Mouse (Mus musculus) CH12.LX (cell line): ENCODE measurements around the gene Sycn. TPM values are rescaled to one million over a fixed set of nuclear protein-coding genes. Genes with fewer than 3 reads are reported as not detected.

ENCODE experiments used
- DNase-seq: peaks from one replicate; pipeline ENCODE4 v3.0.0-alpha.2; 2013; ENCODE audit errors: extremely low read depth
- H3K27ac ChIP-seq: 2 replicates; pipeline ENCODE4 v1.5.1; 2012; ENCODE audit warnings: low read depth, mild to moderate bottlenecking, control low read depth, moderate library complexity; ENCODE audit not compliant: insufficient read depth
- H3K27me3 ChIP-seq: replicated peaks from 2 replicates; pipeline ENCODE3; 2012; ENCODE audit warnings: inconsistent platforms
- H3K36me3 ChIP-seq, 2 experiments: replicated peaks in 1 of 2; 2 replicates each; pipeline versions ENCODE3 to v1.6.1; 2012; ENCODE audit warnings: inconsistent platforms in 1 of 2, low read length in 1 of 2, mild to moderate bottlenecking in 1 of 2, mixed read lengths in 1 of 2, moderate library complexity in 1 of 2; ENCODE audit not compliant: control insufficient read depth in 1 of 2, insufficient read depth in 1 of 2
- H3K4me1 ChIP-seq, 2 experiments: 2 replicates each; pipeline ENCODE4 v1.6.1; 2012; ENCODE audit warnings: inconsistent platforms in 1 of 2, moderate library complexity in 1 of 2; ENCODE audit not compliant: insufficient read depth in 2 of 2, control insufficient read depth in 1 of 2
- H3K4me2 ChIP-seq: 2 replicates; pipeline ENCODE4 v1.6.1; 2012; ENCODE audit warnings: low read depth, mild to moderate bottlenecking, control low read depth; ENCODE audit not compliant: poor library complexity, insufficient read depth, severe bottlenecking
- H3K4me3 ChIP-seq, 3 experiments: fragments of 150-350 bp in 1 of 3; sonication (generic) in 1 of 3; replicated peaks in 1 of 3; 2 replicates each; pipeline versions ENCODE3 to v1.5.1; 2011 to 2012; ENCODE audit warnings: low read depth in 2 of 3, low read length in 2 of 3, mild to moderate bottlenecking in 2 of 3, moderate library complexity in 2 of 3, control low read depth in 1 of 3, improper control_type of control experiment in 1 of 3, inconsistent platforms in 1 of 3, mixed read lengths in 1 of 3; ENCODE audit not compliant: poor library complexity in 1 of 3
- H3K79me2 ChIP-seq: replicated peaks from 2 replicates; pipeline ENCODE4 v1.6.1; 2012; ENCODE audit warnings: mild to moderate bottlenecking, moderate library complexity; ENCODE audit not compliant: control insufficient read depth, poor library complexity, insufficient read depth, severe bottlenecking; ENCODE audit errors: extremely low read depth
- H3K9ac ChIP-seq: 2 replicates; pipeline ENCODE4 v1.6.1; 2012; ENCODE audit warnings: low read depth, mild to moderate bottlenecking, control low read depth, moderate library complexity; ENCODE audit not compliant: insufficient read depth
- H3K9me3 ChIP-seq: replicated peaks from 2 replicates; pipeline ENCODE3; 2012; ENCODE audit warnings: low read length, inconsistent platforms, mixed read lengths
- BHLHE40 ChIP-seq: IDR thresholded peaks from 2 replicates; pipeline ENCODE4 v1.6.1; 2011; ENCODE audit warnings: mild to moderate bottlenecking, low read depth, low read length, improper control_type of control experiment
- CHD1 ChIP-seq: IDR thresholded peaks from 2 replicates; pipeline ENCODE4 v1.6.1; 2012; ENCODE audit warnings: low read depth, low read length, improper control_type of control experiment, inconsistent platforms
- CHD2 ChIP-seq: IDR thresholded peaks from 2 replicates; pipeline ENCODE4 v1.6.1; 2011; ENCODE audit warnings: low read length, improper control_type of control experiment
- CTCF ChIP-seq, 2 experiments: IDR thresholded peaks in 1 of 2; conservative IDR thresholded peaks in 1 of 2; 2 replicates each; pipeline ENCODE4 v1.5.1; 2011 to 2012; ENCODE audit warnings: low read depth in 2 of 2, low read length in 2 of 2, improper control_type of control experiment in 1 of 2, inconsistent platforms in 1 of 2, mild to moderate bottlenecking in 1 of 2, moderate library complexity in 1 of 2
- ELF1 ChIP-seq: IDR thresholded peaks from 2 replicates; pipeline ENCODE4 v1.6.1; 2014; ENCODE audit warnings: low read depth, mild to moderate bottlenecking, inconsistent platforms, low read length, improper control_type of control experiment
- EP300 ChIP-seq: IDR thresholded peaks from 2 replicates; pipeline ENCODE4 v1.6.1; 2011; ENCODE audit warnings: low read length, improper control_type of control experiment
- ETS1 ChIP-seq: conservative IDR thresholded peaks from 2 replicates; pipeline ENCODE4 v1.6.1; 2012; ENCODE audit warnings: low read depth, mild to moderate bottlenecking, inconsistent platforms, low read length, improper control_type of control experiment, moderate library complexity
- IRF4 ChIP-seq: IDR thresholded peaks from 2 replicates; pipeline ENCODE4 v1.6.1; 2014; ENCODE audit warnings: low read depth, mild to moderate bottlenecking, inconsistent platforms, low read length, improper control_type of control experiment
- MAX ChIP-seq: IDR thresholded peaks from 2 replicates; pipeline ENCODE4 v1.6.1; 2011; ENCODE audit warnings: low read length, improper control_type of control experiment
- MEF2A ChIP-seq: IDR thresholded peaks from 2 replicates; pipeline ENCODE4 v1.6.1; 2014; ENCODE audit warnings: low read depth, mild to moderate bottlenecking, inconsistent platforms, low read length, improper control_type of control experiment, borderline replicate concordance
- MXI1 ChIP-seq: IDR thresholded peaks from 2 replicates; pipeline ENCODE4 v1.6.1; 2011; ENCODE audit warnings: mild to moderate bottlenecking, low read depth, low read length, improper control_type of control experiment
- MYC ChIP-seq: IDR thresholded peaks from 2 replicates; pipeline ENCODE4 v1.6.1; 2011; ENCODE audit warnings: low read depth, mild to moderate bottlenecking, improper control_type of control experiment, low read length
- NELFE ChIP-seq: IDR thresholded peaks from 2 replicates; pipeline ENCODE4 v1.6.1; 2011; ENCODE audit warnings: low read depth, low read length, improper control_type of control experiment
- NRF1 ChIP-seq: IDR thresholded peaks from 2 replicates; pipeline ENCODE4 v1.6.1; 2014; ENCODE audit warnings: low read depth, mild to moderate bottlenecking, inconsistent platforms, low read length, improper control_type of control experiment, moderate library complexity
- POLR2A ChIP-seq: IDR thresholded peaks from 2 replicates; pipeline ENCODE4 v1.6.1; 2011; ENCODE audit warnings: low read depth, mild to moderate bottlenecking, improper control_type of control experiment, low read length
- RAD21 ChIP-seq: IDR thresholded peaks from 2 replicates; pipeline ENCODE4 v1.6.1; 2011; ENCODE audit warnings: low read depth, mild to moderate bottlenecking, low read length, improper control_type of control experiment, moderate library complexity
- SMC3 ChIP-seq: IDR thresholded peaks from 2 replicates; pipeline ENCODE4 v1.6.1; 2011; ENCODE audit warnings: low read depth, low read length, improper control_type of control experiment
- TBP ChIP-seq: conservative IDR thresholded peaks from 2 replicates; pipeline ENCODE4 v1.6.1; 2011; ENCODE audit warnings: low read depth, low read length, improper control_type of control experiment
- TCF12 ChIP-seq: IDR thresholded peaks from 2 replicates; pipeline ENCODE4 v1.6.1; 2014; ENCODE audit warnings: low read depth, mild to moderate bottlenecking, inconsistent platforms, low read length, improper control_type of control experiment
- USF1 ChIP-seq: IDR thresholded peaks from 2 replicates; pipeline ENCODE4 v1.6.1; 2014; ENCODE audit warnings: low read depth, mild to moderate bottlenecking, inconsistent platforms, low read length, improper control_type of control experiment
- ZKSCAN1 ChIP-seq: IDR thresholded peaks from 2 replicates; pipeline ENCODE4 v1.6.1; 2012; ENCODE audit warnings: low read depth, inconsistent platforms, low read length, improper control_type of control experiment, borderline replicate concordance
- ZMIZ1 ChIP-seq: IDR thresholded peaks from 2 replicates; pipeline ENCODE4 v1.6.1; 2012; ENCODE audit warnings: low read depth, mild to moderate bottlenecking, inconsistent platforms, low read length, improper control_type of control experiment
- dilution Hi-C: fragments of 300-500 bp; cut with MboI; formaldehyde crosslinking; loops from 2 replicates; pipeline ENCODE4 v1.14.3; 2020; ENCODE audit warnings: low sequenced_read_pairs; ENCODE audit not compliant: extremely low pct_unique_long_range_greater_than_20kb, extremely low pct_ligation_motif_present
- in situ Hi-C: fragments of 300-500 bp; cut with MboI; formaldehyde crosslinking; loops from 3 replicates; pipeline ENCODE4 v1.14.3; 2019; ENCODE audit warnings: low sequenced_read_pairs, low pct_ligation_motif_present, low pct_unique_long_range_greater_than_20kb, mixed read lengths
- polyA plus RNA-seq: library from polyadenylated mRNA; unstranded; fragments of >175 nt; gene quantifications from 2 replicates; pipeline ENCODE4 v1.2.1, GENCODE M21; 2012; ENCODE audit warnings: low read depth; ENCODE audit not compliant: insufficient read length
- total RNA-seq, 2 experiments: library from RNA; depleted of rRNA; stranded (reverse); fragments of 300-350 nt in 1 of 2; fragments of >200 nt in 1 of 2; gene quantifications; 2 replicates each; pipeline ENCODE4 v1.2.3; 2012 to 2014

Gene Sycn
- total and polyA plus RNA-seq, 3 experiments: not detected

DNA sequence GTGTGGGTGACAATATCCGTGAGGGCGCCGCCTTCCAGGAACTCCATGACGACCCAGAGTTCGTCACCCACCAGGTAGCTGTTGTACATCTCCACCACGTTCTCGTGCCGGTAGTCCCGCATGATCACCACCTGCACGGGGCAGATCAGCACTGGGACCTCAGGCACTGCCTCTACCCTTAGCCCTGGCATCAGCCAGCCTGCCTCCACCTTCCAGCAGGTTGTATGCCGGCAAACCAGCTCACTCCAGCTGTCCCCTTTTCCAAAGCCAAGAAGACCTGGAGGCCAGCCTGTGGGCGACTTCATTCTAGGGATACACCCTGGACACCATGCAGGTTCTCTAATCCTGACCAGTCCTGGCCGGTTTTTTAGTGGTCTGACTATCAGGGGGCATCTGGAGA is 22.3 kb downstream of the Sycn start:
- Histone ChIP-seq H3K27me3 (no peaks in the 10 kb centered on the region), H3K9ac (no peak overlapping the region), H3K4me2 (no peak overlapping the region), H3K36me3 (peaks cover 79 to 94% of the 10 kb centered on the region in 2 experiments), H3K79me2 (no peaks in the 10 kb centered on the region), H3K9me3 (no peaks in the 10 kb centered on the region), H3K4me1 (peaks cover 0 to 9% of the 10 kb centered on the region in 2 experiments; a peak in 2 of 4 replicates), H3K4me3 (no peak overlapping the region), H3K27ac (no peak overlapping the region)
- DNase-seq: no peak
- TF ChIP-seq ELF1 (no peak), MXI1 (no peak), TBP (no peak), MYC (no peak), ZKSCAN1 (no peak), BHLHE40 (no peak), CTCF (conservative IDR thresholded peaks at IDR 0.05 in 1 of 2, IDR thresholded peaks at IDR 0.05 in 1 of 2; ENCODE audit: low read depth in 2 of 2, low read length in 2 of 2) (no peak), POLR2A (no peak), TCF12 (no peak), ZMIZ1 (no peak), IRF4 (no peak), NRF1 (no peak), MAX (no peak), USF1 (no peak), NELFE (no peak)
- in situ Hi-C loops (no loop called here), dilution Hi-C loops (no loop called here)

- Histone ChIP-seq H3K27me3 (no peaks in the 10 kb centered on the region), H3K27ac (no peak overlapping the region), H3K4me3 (no peak overlapping the region), H3K4me2 (no peak overlapping the region), H3K79me2 (no peaks in the 10 kb centered on the region), H3K36me3 (peaks cover 65 to 93% of the 10 kb centered on the region in 2 experiments), H3K4me1 (peaks cover 2 to 13% of the 10 kb centered on the region in 2 experiments), H3K9me3 (no peaks in the 10 kb centered on the region), H3K9ac (no peak overlapping the region)
- DNase-seq: no peak
- dilution Hi-C loops (no loop called here), in situ Hi-C loops (no loop called here)
- TF ChIP-seq TCF12 (no peak), CHD1 (no peak), MEF2A (no peak), TBP (no peak), SMC3 (no peak), CTCF (conservative IDR thresholded peaks at IDR 0.05 in 1 of 2, IDR thresholded peaks at IDR 0.05 in 1 of 2; ENCODE audit: low read depth in 2 of 2, low read length in 2 of 2) (no peak), ETS1 (no peak), EP300 (no peak), USF1 (no peak), RAD21 (no peak), CHD2 (no peak), ELF1 (no peak), MXI1 (no peak)
Measured at GRCm38 (mm10) chr7:28565407-28565806, 24.7 kb downstream of the Sycn start.
